Mouse (Mus musculus) kidney, postnatal 14 days (tissue): ENCODE results near the gene Sulf2.

ENCODE experiments used
- DNase-seq: peaks from one replicate; pipeline ENCODE4 v3.0.0; 2022; ENCODE audit warnings: mixed read lengths

Sulf2 gene

GRCm38 (mm10) chr2:166175145-166175544 is 19.7 kb upstream of the Sulf2 start:
- DNase-seq, result no peak

DNA sequence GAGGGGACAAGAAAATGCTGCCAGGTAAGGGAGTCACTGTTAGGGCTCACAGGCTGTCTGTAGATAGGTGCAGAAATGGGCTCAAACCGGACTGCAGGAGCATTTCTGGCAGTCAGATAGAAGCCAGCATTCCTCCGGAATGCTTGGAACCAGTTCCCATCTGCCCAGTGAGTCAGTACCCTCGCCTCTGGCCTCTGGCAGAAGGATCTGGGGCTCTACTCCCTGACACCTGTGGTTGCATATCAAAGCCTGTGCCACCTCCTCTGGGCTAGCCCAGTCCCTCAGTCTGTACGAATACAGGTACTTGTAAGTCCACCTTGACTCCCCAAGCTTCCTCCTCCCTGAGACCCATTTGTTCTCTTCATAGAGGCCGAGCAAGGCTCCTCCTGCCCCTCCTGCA is 17.7 kb upstream of the Sulf2 start:
- DNase-seq, result no peak

GRCm38 (mm10) chr2:166170173-166170572 is 14.7 kb upstream of the Sulf2 start:
- DNase-seq, result no peak

GRCm38 (mm10) chr2:166168868-166169267 is 13.4 kb upstream of the Sulf2 start:
- DNase-seq, result no peak

GRCm38 (mm10) chr2:166167387-166167786 is 11.9 kb upstream of the Sulf2 start:
- DNase-seq, result no peak

DNA sequence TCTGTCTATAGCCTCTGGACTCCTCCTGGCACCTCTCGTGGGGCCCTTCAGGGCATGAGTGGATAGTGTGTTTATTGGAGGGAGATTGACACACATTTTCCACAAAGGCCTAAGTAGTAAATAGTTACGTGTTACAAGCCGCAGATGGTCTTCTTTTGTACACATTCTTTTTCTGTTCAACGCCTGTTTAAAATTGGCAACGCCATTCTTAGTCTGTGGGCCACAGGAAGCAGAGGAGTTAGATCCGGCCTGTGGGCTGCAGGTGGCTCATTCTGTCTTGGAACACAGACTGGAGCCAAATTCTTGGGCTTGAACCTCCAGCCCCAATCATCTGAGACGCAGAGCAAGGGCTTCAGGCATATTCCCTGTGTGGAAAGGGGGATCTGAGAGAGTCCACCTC is 9.9 kb upstream of the Sulf2 start:
- DNase-seq, result no peak

DNA sequence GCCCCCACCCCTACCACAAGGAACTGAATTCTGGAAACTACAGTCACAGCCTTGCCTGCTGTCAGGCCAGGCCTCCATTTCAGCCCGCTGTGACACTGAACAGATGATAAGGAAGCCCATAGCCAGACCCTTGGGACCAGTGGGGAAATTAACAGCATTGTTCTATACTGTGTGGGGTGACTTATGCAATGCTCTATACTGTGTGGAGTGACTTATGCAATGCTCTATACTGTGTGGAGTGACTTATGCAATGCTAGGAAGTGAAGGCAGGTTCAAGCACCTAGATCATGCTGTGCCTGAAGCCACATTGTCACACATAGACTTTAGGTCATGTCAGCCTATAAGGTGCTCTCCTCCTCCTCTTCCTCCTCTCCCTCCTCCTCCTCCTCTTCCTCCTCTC is 9.1 kb upstream of the Sulf2 start:
- DNase-seq, result no peak

DNA sequence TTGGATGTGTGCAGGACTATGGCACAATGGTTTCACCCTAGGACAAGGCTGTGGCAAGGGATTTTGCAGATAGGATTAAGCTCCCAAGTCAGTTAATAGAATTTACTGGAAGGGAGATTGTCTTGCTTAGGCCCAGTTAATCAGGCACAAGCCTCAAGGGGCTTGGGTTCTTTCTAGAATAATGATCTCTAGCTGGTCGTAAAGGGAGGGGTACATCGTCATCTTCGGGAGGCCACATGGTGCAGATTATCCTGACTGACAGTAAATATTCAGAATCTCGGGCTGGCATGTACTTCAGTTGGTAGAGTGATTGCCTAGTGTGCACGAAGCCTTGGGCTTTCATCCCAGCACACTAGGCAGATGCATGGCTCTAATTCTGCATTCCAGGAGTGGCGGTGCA is 8.5 kb upstream of the Sulf2 start:
- no peak for DNase-seq

DNA sequence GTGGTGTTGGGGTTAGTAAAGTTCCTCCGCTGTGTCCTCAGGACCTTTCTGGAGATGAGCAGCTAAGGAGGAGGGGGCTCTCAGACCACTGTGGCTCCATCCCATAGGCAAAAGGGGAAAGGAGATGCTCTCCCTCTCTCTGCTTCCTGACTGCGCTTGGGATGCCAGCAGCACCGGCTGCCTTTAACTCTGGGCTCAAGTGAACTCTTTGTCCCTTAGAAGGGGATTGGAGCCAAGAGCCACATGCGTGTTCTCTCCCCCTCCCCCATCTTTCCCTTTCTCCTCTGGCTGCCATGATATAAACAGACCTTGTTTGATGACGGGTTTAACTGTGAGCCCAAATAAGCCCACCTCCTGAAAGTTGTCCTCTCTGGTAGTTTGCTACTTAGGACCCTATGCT is 7.8 kb upstream of the Sulf2 start:
- DNase-seq, result no peak

DNA sequence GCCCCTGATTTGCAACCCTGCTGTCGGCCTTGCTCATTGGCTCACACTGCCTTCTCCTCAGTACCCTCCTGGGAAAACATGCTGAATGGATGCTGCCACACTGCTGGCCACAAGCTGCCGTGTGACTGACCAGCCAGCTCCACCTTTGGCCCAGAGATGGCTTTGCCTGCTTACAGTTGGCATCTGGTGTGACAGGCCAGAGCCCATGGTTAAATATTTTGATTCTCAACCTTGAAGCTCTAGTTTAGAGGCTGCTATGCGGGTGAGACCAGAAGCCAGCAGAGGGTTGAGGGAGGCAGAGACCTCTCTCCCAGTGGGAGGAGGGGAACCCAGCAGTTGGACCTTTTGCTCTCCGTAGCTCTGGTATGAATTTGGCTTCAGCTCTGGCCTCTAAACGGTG is 6.7 kb upstream of the Sulf2 start:
- DNase-seq, result no peak

DNA sequence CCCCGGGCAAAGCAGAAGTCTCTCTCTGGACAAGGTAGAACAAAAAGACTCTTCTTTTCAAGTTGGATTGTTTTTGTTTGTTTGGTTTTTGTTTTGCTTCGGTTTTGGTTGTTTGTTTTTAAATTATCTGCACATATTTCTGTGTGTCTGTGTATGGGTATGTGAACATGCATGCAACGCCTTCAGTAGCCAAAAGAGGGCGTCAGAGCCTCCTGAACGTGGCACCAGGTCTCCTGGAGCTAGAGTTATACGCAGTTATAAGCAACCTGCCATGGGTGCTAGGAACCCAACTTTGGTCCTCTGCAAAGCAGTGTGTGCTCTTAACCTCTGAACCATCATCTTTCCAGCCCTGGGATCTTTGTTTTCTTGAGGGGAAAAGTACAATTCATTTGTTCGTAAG is 3.8 kb upstream of the Sulf2 start:
- no peak for DNase-seq

GRCm38 (mm10) chr2:166157767-166158561 is 2.5 kb upstream of the Sulf2 start:
- no peak for DNase-seq

- DNase-seq, result no peak
Measured at GRCm38 (mm10) chr2:166157144-166157543, 1.7 kb upstream of the Sulf2 start.

GRCm38 (mm10) chr2:166156122-166156521 is 659 bp upstream of the Sulf2 start:
- no peak for DNase-seq

GRCm38 (mm10) chr2:166154749-166155453 is 562 bp downstream of the Sulf2 start:
- peak; percentile 67 for DNase-seq

GRCm38 (mm10) chr2:166153891-166154711 is 1.4 kb downstream of the Sulf2 start:
- no peak for DNase-seq

GRCm38 (mm10) chr2:166153399-166153793 is 2.1 kb downstream of the Sulf2 start:
- no peak for DNase-seq

DNA sequence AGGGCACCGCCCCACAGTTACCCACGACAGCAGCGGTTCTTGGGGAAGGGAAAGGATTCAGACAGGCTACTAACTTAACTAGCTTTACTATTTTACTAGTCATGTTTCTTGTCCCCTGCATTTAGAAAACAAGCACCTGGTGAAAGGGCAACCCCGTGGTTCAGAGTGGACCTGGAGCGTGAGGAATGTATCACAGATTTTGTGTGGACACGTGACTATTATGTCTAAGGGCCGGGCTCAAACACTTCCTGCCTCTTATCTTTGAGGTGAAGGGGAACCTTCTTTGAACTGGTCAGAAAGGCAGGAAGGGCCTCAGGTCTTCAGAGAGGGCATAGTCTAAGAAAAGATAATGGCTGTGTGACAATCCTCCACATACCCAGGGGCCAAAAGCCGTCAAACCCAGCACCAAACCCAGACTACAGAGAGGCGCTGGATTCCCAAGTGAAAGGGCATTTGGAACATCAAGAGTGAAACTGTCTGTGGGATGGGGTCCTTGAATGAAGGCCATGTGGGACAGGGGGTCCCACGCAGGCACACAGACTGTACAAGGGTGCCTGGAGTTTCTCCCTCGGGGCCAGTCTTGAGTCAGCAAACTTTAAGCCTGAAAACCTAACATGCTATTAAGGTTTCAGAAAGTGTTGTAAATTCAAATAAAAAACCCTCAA is 2.6 kb downstream of the Sulf2 start:
- no peak for DNase-seq

DNA sequence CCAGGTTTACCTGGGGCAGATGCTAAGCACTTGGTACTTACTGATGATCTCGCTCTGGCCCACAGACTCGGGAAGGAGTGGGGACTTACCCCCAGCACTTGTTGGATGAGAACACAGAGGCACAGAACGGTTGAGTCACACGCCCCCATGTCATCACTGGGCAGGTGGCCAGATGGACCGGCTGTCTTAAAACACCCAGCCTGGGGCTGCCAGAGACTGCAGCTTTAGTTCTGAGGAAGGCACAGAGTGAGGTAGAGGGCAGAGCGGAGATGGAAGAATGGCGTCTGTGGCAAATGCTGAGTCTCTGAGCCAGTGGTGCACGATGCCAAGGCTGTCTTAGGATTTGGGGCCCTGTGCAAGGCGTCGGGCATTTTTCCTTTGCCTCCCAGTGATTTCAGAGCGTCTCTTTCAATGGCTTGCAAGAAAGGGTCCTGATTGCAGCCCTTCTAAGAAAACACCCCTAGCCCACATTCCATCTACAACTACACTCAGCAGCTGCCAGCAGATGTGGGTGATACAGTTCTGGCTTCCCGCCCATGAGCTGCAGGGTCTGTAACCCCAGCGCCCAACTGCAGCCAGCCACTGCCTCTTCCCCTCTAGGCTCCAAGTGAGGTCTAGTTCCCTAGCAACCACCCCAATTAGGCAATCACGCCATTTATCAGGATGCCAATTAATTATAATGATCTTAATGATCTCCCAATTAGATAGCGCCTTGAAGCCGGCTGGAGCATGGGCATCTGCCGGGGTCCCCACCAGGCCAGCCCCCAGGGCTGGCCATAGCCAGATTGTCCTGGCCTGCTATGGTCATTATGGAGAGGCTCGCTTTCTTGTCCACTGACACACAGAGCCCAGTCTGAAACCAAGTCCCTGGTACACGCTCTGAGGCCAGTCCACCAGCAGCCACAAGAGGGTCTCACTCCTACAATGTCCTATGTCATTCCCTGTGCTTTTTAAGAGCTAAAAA is 3.7 kb downstream of the Sulf2 start:
- peak; percentile 70 for DNase-seq

DNA sequence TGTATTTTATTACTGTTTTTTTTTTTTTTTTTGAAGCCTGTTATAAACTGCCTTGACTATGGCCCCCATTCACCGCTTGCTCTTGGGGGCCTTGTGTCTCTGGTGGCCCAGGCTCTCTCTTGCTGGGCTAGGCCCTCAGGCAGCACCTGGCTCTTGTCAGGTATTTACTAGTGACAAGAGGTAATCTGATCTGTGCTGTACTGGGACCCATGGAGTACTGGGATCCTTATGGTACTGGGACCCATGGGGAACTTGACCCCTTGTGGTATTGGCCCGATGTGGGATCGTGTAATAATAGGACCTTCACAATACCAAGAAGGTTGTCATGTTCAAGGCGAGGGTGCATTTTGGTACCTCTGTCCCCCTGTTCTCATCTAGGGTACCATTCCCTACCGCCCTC is 4.9 kb downstream of the Sulf2 start:
- no peak for DNase-seq

DNA sequence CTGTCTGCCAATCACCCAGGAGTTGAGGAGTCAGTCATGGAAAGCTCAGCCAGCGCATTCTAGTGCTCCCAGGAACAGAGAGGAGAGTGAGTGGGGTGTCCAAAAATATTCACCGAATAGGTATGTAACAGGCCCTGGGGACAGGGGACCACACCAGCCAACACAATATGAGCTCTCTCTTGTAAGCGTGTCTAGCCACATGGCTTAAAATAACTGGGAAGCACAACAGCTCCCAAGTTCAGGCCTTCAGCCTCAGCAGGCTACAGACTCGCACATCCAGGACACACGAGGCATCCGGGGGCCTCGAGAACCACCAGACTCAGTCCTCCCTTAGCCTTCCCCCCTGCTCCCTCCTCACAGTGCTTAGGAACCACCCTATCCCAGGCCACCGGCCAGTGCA is 6.0 kb downstream of the Sulf2 start:
- no peak for DNase-seq
